Mouse (Mus musculus): ENCODE measurements around the gene Serpina3f.

Serpina3f gene

DNA sequence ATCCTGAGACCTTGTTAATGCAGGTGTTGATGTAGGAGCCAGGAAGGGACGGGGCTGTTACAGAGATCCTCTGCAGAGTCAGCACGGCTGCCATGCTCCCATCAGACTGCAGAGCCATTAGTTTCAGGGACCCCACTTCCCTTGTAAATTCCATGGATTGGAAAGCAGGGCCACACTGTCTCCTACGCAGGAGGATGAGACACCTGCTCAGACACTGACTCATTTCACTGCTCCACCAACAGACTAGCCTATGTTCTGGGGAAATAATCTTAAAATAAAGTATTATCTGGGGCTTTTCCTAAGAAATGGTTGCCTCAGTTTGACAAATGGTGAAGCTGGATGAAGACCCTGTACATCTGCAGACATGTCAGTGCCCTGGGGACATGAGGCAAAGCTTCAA lies 33.9 kb downstream of the Serpina3f start:
- no peak for DNase-seq (ENCODE audit: inconsistent ontology term)

DNA sequence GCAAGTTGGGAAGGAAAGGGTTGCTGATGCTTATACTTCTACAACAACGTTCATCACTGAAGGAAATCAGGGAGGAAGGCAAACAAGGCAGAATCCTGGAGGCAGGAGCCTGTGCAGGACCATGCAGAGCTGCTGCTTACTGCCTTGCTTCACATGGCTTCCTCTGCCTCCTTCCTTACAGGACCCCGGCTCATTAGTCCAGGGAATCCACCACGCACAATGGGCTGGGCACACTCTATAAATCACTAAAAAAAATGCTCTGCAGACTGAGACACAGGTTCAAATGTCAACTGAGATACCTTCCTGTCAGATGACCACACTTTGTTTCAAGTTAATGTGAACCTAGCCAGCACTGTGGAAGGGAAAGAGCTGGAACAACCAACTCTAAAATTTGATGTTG lies 46.7 kb downstream of the Serpina3f start:
- DNase-seq (ENCODE audit: inconsistent ontology term): no peak

- DNase-seq (ENCODE audit: inconsistent ontology term): no peak
Observed at GRCm38 (mm10) chr12:104262863-104263262, 48.5 kb downstream of the Serpina3f start, which contains the start of gene Serpina3i. Serpina3i (plus strand) TSS chr12:104263122.

- no peak for DNase-seq (ENCODE audit: inconsistent ontology term)
Observed at GRCm38 (mm10) chr12:104266374-104266773, 52.0 kb downstream of the Serpina3f start.

Data from Muller cell, postnatal 12 days (primary cell).